Mouse (Mus musculus): ENCODE data around the gene Gm13030. TPM values are rescaled to one million over a fixed set of nuclear protein-coding genes. Genes with fewer than 3 reads are reported as not detected.

Gene Gm13030
- total RNA-seq, 4 experiments from 2014 or later: not detected

Other genes starting within 250 kb of the Gm13030 start
- gene Vwa5b1, start 238.1 kb downstream of the Gm13030 start, total RNA-seq (2022): 1 to 10 TPM; 3.0 to 6.3 (median 4.0) TPM
- under 1 TPM; 0.14 to 0.51 (median 0.26) TPM for gene Pla2g2c, start 149.2 kb downstream of the Gm13030 start, total RNA-seq (2022)
- 1 to 10 TPM; 1.2 to 2.4 (median 1.5) TPM for gene Ubxn10, start 136.8 kb downstream of the Gm13030 start, total RNA-seq (2022)
- not detected for gene Pla2g2f, start 116.3 kb downstream of the Gm13030 start, total RNA-seq (2022)
- 1 to 10 TPM in 1 of 4 experiments, under 1 TPM in 3; 0.32 to 1.3 (median 0.69) TPM for gene Pla2g2d, start 98.2 kb downstream of the Gm13030 start, total RNA-seq (2022)
- 1 to 10 TPM; 1.8 to 4.8 (median 3.0) TPM for gene Pla2g5, start 10.5 kb downstream of the Gm13030 start, total RNA-seq (2022)
- not detected for gene Pla2g2e, start 4.0 kb upstream of the Gm13030 start, total RNA-seq (2022)
- 10 to 100 TPM; 11.8 to 16.6 (median 15.9) TPM for gene Otud3, start 40.0 kb upstream of the Gm13030 start, total RNA-seq (2022)
- gene Rnf186, start 93.1 kb upstream of the Gm13030 start, total RNA-seq (2022): not detected
- 1 to 10 TPM; 2.3 to 3.6 (median 3.5) TPM for gene Tmco4, start 98.9 kb upstream of the Gm13030 start, total RNA-seq (2022)
- gene Htr6, start 201.6 kb upstream of the Gm13030 start, total RNA-seq (2022): 1 to 10 TPM; 6.2 to 8.0 (median 7.4) TPM
- gene Nbl1, start 219.0 kb upstream of the Gm13030 start, total RNA-seq (2022): 10 to 100 TPM; 52.1 to 64.5 (median 55.5) TPM

Data from left cerebral cortex, adult 8-10 months (tissue).